Mouse (Mus musculus) spleen, adult 2 months (tissue): ENCODE results near the gene Ebp. TPM values are rescaled to one million over a fixed set of nuclear protein-coding genes. Genes with fewer than 3 reads are reported as not detected.

Source experiments
- DNase-seq, 2 experiments: peaks; one replicate each; pipeline versions ENCODE4 v3.0.0 to v3.0.0-alpha.2; 2012 to 2021; ENCODE audit warnings: low spot score in 2 of 2, low read depth in 1 of 2
- H3K27ac ChIP-seq: fragments of 200-500 bp; 2 replicates; pipeline ENCODE4 v1.5.1; 2012; ENCODE audit warnings: low read length, inconsistent platforms; ENCODE audit not compliant: insufficient read depth
- H3K27me3 ChIP-seq: fragments of 200-500 bp; 2 replicates; pipeline ENCODE4 v1.6.1; 2012; ENCODE audit warnings: mild to moderate bottlenecking, moderate library complexity, low read length, inconsistent platforms; ENCODE audit not compliant: control insufficient read depth, insufficient read depth
- H3K36me3 ChIP-seq: fragments of 200-500 bp; 2 replicates; pipeline ENCODE4 v1.6.1; 2012; ENCODE audit warnings: mild to moderate bottlenecking, low read length, inconsistent platforms; ENCODE audit not compliant: control insufficient read depth, insufficient read depth
- H3K4me1 ChIP-seq: fragments of 200-500 bp; 2 replicates; pipeline ENCODE4 v1.6.1; 2011; ENCODE audit warnings: inconsistent platforms; ENCODE audit not compliant: control insufficient read depth, insufficient read depth, insufficient read length
- H3K4me3 ChIP-seq: fragments of 200-500 bp; 2 replicates; pipeline ENCODE4 v1.5.1; 2011; ENCODE audit warnings: mild to moderate bottlenecking, inconsistent platforms; ENCODE audit not compliant: insufficient read depth, insufficient read length; ENCODE audit errors: extremely low read depth
- CTCF ChIP-seq: fragments of 200-500 bp; IDR thresholded peaks from 2 replicates; pipeline ENCODE4 v1.5.1; 2011; ENCODE audit warnings: mild to moderate bottlenecking, inconsistent platforms; ENCODE audit not compliant: insufficient read depth, insufficient read length, insufficient replicate concordance; ENCODE audit errors: extremely low read depth
- POLR2A ChIP-seq: fragments of 200-500 bp; IDR thresholded peaks from 2 replicates; pipeline ENCODE4 v1.6.1; 2011; ENCODE audit warnings: low read depth, low read length, inconsistent platforms
- WGBS: fragments of 180-500 bp; shearing (Covaris S2); methylation state at CpG from one replicate; pipeline ENCODE4 v1.1.7; 2018; 5-methylcytosine and 5-hydroxymethylcytosine counted together
- polyA plus RNA-seq: library from polyadenylated mRNA; depleted of rRNA; stranded (reverse); fragments of >200 nt; gene quantifications from 2 replicates; pipeline ENCODE4 v1.2.3, GENCODE M21; 2012; rRNA removed

Gene Ebp
- polyA plus RNA-seq, 1 experiment = 40.9 TPM

DNA sequence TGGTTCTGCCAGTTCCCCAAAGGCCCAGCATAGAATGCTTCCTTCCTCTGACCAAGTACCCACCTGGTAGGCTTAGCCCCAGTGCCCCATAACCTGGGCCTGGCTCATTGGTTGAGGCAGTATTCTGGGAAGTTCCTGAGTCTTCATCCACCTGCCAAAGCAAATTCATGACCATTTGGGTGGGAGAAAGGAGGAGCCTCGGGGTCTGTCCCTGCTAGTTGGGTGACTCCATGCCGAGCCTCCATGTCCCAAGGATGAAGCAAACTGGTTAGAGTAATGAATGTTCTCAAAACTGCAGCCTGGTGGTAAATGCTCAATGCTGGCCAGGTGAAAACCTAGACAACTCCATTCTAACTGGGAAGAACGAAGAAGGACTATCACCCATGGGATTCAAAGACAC lies 52.3 kb downstream of the Ebp start:
- peaks cover 17% of the 10 kb centered on the region for H3K36me3 ChIP-seq
- peaks cover 2% of the 10 kb centered on the region; the same call in 1 of the 2 replicates for H3K4me1 ChIP-seq
- no peak overlapping the region for H3K4me3 ChIP-seq
- 67% methylated on average over 3 of the region's 3 CpGs for WGBS
- no peaks in the 10 kb centered on the region for H3K27me3 ChIP-seq
- TF ChIP-seq POLR2A (no peak), CTCF (no peak)
- H3K27ac ChIP-seq = no peak overlapping the region
- DNase-seq = no peak

- no peak overlapping the region for H3K4me3 ChIP-seq
- TF ChIP-seq POLR2A = no peak
- TF ChIP-seq CTCF = no peak
- H3K4me1 ChIP-seq = peaks cover 2% of the 10 kb centered on the region; the same call in 1 of the 2 replicates
- no peaks in the 10 kb centered on the region for H3K27me3 ChIP-seq
- no peak overlapping the region for H3K27ac ChIP-seq
- peaks cover 17% of the 10 kb centered on the region for H3K36me3 ChIP-seq
- no peak for DNase-seq
- WGBS = 90% methylated on average over 2 of the region's 2 CpGs
These were observed 52.9 kb downstream of the Ebp start for GRCm38 (mm10) chrX:8140446-8140845.

GRCm38 (mm10) chrX:8139480-8139879 lies 53.8 kb downstream of the Ebp start:
- H3K27me3 ChIP-seq = no peaks in the 10 kb centered on the region
- H3K4me3 ChIP-seq = no peak overlapping the region
- H3K27ac ChIP-seq = no peak overlapping the region
- WGBS = 45% methylated on average over 1 of the region's 1 CpGs
- no peak for DNase-seq
- H3K36me3 ChIP-seq = peaks cover 17% of the 10 kb centered on the region
- TF ChIP-seq CTCF (no peak), POLR2A (no peak)
- H3K4me1 ChIP-seq = peaks cover 2% of the 10 kb centered on the region; the same call in 1 of the 2 replicates

DNA sequence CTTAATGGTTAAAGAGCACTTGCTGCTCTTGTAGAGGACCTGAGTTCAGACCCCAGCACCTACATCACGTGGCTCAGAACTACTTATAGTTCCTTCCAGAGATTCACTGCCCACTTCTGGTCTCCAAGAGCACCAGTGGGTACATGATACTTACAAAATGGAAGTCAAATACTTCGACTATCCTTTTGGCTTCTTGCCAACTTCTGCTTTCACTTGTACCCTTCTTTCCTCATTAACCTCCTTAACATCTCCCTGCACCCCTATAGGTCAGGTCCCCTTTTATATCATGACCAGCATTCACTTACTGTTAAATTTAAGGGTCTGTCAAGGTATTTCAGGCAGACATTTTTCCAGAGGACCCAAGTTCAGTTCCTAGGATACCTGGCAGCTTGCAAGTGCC lies 57.4 kb downstream of the Ebp start:
- Histone ChIP-seq H3K27ac (no peak overlapping the region), H3K36me3 (peaks cover 5% of the 10 kb centered on the region; the same call in 1 of the 2 replicates), H3K4me1 (peaks cover 4% of the 10 kb centered on the region; the same call in 1 of the 2 replicates), H3K27me3 (no peaks in the 10 kb centered on the region), H3K4me3 (no peak overlapping the region)
- WGBS = 27% methylated on average over 2 of the region's 2 CpGs
- no peak for DNase-seq
- TF ChIP-seq POLR2A (no peak), CTCF (no peak)

Other genes with a start within 250 kb of the Ebp start
- gene Hdac6, start 245.6 kb downstream of the Ebp start, polyA plus RNA-seq = 16.9 and 17.2 TPM in 2 replicates
- 25.7 and 32.0 TPM in 2 replicates for gene Gata1, start 215.4 kb downstream of the Ebp start, polyA plus RNA-seq
- not detected in 2 replicates for gene Glod5, start 175.0 kb downstream of the Ebp start, polyA plus RNA-seq
- 14.1 and 17.4 TPM in 2 replicates for gene Suv39h1, start 118.8 kb downstream of the Ebp start, polyA plus RNA-seq
- 52.2 and 65.4 TPM in 2 replicates for gene Was, start 103.0 kb downstream of the Ebp start, polyA plus RNA-seq
- 64.1 and 85.8 TPM in 2 replicates for gene Wdr13, start 60.6 kb downstream of the Ebp start, polyA plus RNA-seq
- gene Rbm3, start 47.6 kb downstream of the Ebp start, polyA plus RNA-seq = 89.2 and 95.6 TPM in 2 replicates
- gene Tbc1d25, start 17.3 kb downstream of the Ebp start, polyA plus RNA-seq = 13.9 and 16.5 TPM in 2 replicates
- gene Porcn, start 13.0 kb upstream of the Ebp start, polyA plus RNA-seq = 3.7 and 6.9 TPM in 2 replicates
- 17.0 and 20.3 TPM in 2 replicates for gene Ftsj1, start 58.9 kb upstream of the Ebp start, polyA plus RNA-seq
- gene Slc38a5, start 77.6 kb upstream of the Ebp start, polyA plus RNA-seq = 33.2 and 39.8 TPM in 2 replicates
- gene Ssxb10, start 133.9 kb upstream of the Ebp start, polyA plus RNA-seq = not detected in 2 replicates
- not detected in 2 replicates for gene Ssxb9, start 173.5 kb upstream of the Ebp start, polyA plus RNA-seq
- not detected in 2 replicates for gene Ssxb1, start 219.8 kb upstream of the Ebp start, polyA plus RNA-seq